Mouse (Mus musculus) 3134 (cell line): ENCODE data around the gene Clcnka.

Experiments
- DNase-seq: peaks from one replicate; pipeline ENCODE4 v3.0.0-alpha.2; 2011; ENCODE audit warnings: low spot score; ENCODE audit not compliant: insufficient read length; ENCODE audit errors: extremely low read depth

The Clcnka gene

DNA sequence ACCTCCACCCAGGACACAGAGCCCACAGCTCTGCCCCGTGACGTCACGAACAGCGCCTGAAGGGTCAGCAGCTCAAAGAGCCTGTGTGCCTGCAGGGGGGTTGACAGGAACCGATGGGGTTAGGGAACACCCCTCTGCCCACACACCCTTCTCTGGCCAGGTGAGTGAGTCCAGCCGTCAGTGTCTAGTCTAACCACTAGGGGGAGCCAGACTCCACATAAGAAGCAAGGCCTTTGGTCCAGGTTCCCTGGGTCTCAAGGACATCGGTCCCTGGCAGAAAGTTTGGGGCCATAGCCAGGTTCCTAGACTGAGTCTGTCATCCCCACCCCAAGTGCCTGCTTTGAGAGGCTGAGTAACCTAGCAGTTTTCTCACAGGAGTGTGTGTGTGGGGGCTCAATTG lies 13.2 kb downstream of the Clcnka start:
- peak; percentile 72 for DNase-seq

DNA sequence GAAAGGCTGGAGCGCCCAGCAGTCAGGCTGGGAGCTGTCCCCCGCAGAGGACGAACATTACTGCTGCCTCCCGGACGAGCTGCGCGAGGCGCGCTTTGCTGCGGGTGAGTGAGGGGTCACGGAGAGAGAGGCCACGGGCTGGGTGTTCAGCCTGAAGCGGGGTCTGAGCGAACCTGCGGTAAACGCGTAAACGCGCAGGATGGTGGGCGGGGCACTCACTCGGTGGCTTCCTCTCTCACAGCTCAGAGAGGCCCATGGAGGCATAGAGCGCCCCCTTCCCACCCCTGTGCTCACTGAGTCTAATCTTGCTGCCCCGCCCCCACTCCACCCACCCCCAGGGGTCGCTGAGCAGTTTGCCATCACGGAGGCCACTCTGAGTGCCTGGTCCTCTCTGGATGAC lies 16.1 kb downstream of the Clcnka start:
- DNase-seq, result no peak

DNA sequence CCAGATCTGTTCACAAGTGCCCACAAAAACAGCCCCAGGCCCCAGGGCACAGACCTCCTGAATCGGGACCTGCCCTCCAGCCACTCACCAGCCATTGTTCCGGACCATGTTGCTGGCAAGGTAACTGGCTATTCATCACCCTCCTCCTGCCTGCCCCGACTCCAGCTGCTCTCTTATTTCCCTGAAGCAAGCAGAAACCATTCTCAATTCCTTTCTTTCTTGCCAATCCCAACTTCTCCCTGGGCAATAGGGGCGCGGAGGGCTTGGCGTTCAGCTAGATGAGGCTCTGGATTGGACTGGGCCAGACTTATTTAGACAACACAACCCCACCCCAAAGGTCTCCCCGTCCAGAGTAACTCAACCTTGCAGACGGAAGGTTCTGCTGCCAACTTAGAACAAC lies 18.9 kb downstream of the Clcnka start:
- no peak for DNase-seq

DNA sequence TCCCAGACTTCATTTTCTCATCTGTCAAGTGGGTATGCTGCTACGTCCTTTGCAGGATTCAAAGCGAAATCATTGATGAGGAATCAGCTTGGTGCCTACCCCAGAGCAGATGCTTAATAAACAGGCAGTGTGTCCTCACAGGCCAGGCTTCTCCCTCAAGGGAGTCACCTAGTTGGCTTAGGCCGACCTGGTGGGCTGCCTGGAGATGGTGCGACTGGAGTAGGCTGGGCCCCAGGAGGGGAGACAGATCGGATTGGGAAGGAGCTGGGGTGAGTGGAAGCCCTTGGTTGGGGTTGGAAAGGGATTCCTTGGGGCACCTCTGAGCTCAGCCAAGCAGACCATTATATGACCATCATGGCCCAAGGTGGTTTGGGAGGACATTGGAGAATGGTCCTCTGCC lies 26.1 kb downstream of the Clcnka start:
- peak; percentile 79 for DNase-seq

DNA sequence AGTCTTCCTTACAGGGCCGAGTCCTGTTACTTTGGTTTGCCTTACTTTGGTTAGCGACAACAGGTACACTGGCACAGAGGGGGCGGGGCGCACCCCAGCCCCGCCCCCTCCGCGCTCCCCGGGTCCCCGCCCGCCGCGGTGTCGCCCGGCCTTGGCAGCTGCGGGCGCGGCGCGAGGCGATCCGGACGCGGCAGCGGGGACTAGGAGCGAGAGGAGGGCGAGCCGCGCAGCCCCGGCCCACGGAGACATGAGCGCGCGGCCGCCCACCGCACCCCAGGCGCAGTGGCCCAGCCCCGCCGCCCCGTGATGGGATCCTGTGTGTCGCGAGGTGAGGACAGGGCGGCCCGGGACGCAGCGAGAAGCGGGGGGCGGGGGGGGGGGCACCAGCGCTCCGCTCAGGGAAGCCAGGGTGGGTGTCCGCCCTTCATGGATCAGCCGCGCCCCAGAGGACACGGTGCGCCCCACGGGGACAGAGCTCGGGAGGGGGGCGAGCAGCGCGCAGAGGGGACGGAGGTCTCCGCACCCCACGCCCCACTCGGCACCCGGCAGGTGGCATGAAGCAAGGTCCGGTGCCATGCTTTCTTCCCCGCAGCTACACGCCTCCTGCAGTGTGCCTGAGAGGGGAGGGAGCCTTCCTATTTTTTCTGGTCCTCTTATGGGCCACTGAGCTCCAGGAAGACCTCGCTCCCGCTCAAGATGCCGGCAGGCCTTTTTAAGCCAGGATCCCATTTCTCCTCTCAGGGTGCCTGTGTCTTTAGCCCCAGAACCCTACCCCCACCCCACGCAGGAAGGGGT lies 30.3 kb downstream of the Clcnka start, which contains the start of gene Fam131c:
Fam131c (plus strand) TSS at position 224 of the 795 bp plus-strand sequence.
- DNase-seq, result no peak

DNA sequence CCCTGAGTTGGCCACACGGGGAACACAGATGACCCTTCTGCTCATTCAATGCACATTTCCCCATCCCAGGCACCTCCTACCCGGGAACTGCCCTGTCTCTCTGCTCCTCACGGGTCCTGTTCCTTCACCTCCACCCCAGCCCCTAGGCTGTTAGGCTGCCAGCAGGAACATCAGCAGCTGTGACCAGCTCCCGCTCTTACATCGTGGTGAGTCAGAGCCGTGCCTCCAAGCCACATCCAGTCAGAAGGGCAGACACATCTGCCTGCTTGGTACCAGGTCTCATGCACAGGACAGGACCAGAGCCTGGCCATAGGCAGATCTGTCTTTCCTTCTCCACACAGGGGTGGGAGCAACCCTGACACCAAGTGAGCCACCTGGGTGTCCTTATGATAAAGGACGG lies 32.6 kb downstream of the Clcnka start:
- peak; percentile 58 for DNase-seq

DNA sequence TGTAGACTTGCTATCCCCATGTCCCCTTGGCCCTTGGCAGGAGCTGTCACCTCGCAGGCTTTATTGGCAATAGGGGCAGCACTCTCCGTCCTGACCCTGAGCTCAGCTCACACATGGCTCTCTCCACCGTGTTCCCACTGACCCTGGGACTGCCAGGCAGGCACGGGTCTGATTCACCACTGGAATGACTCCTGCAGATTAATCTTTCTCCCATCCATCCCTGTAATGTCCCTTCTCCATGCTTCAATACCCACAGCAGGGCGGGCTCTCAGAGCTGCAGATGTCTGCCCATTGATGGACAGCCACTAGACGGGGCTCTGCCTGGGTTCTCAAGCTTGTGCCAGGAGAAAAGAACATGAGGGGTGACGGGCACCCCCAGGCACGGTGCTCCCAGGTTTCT lies 33.4 kb downstream of the Clcnka start:
- DNase-seq, result no peak

DNA sequence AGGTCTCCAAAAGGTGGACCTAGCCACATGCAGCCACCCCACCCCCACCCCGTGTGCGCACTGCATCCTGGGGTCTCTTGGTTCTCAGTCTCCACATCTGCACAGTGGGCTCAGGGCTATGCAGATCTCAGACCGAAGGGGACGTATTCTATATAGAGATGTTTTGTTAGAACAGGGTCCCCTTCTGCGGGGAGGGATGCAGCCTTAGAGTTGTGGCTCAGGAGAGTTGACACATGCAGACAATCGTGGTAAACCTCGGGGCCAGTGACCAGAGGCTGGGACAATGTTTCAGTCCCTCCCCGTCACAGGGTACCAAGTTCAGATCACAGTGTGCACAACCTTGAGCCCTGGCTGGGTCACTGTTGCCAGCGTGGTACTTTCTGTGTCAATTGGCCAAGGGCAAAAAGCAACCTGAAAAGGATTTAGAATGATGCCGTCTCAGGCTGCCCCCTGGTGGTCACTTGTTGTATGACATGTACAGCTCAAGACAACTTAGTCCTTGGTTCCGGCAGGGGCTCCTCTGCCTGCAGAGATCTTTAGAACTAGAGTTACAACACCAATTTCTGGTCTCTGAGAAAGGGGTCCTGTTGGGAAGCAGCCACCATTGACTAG lies 35.5 kb downstream of the Clcnka start:
- DNase-seq, result no peak

DNA sequence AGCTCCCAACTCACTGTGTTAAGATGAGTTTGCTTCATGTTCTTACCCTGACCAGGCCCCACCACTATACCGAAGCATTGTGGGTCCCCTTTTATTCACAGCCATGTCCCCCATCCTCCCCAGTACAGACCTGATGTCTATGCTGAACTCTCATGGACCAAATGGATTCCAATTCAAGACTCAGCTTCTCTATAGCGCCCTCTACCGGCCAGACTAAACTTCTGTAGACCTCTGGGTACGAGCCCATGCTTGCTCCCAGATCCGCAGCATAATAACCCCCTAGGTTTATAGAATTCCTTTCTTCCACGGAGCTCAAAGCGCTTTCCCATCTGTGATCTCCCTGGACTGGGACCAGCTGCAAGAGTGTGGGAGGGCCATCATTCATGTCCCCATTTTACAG lies 37.7 kb downstream of the Clcnka start:
- no peak for DNase-seq

DNA sequence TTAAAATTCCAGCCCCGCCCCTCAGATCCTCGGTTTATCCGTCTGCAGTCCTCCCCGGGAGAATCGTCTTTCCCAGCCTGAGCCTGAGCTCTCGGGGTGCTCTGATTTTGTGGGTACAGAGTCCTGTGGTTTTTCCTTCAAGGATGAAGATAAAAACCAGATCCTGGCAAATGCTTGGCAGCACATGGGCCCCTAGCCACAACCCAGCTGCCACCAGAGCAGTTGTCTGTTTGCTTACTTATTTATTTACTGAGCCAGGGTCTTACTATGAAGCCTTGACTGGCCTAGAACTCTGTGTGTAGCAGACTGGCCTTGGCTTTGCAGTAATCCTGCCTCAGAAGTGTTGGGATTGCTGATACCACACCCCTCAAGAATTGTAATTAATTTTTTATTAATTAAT lies 39.3 kb downstream of the Clcnka start:
- no peak for DNase-seq

DNA sequence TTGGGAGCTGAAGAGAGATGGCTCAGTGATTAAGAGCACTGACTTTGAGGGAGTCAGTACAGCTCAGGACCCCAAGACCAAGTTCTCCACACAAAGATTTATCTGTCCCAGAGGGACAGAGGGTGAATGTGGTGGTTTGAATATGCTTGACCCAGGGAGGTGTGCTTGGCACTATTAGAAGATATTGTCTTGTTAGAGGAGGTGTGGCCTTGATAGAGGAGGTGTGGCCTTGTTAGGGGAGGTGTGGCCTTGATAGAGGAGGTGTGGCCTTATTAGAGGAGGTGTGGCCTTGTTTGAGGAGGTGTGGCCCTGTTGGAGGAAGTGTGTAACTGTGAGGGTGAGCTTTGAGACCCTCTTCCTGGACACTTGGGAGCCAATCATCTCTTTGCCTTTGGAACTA lies 40.7 kb downstream of the Clcnka start:
- DNase-seq, result no peak

DNA sequence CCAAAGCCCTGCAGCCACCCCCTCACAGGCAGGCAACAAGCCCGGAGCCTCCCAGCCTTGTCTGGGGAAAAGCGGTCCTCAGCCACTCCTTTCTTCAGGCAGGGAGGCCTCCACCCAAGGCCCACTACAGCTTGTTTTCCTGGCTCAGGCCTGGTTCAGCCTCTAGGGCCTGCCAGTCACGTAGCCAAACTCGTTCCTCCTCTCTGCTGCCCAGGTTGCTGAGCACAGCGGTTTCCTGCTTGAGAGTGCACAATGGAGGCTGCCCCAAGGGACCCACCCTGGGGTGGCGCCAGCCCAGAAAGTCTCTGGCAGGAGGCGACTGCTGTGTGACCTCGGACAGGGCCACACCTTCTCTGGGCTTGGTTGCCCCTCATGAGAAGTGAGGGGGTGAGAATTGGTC lies 44.7 kb downstream of the Clcnka start:
- peak; percentile 63 for DNase-seq

DNA sequence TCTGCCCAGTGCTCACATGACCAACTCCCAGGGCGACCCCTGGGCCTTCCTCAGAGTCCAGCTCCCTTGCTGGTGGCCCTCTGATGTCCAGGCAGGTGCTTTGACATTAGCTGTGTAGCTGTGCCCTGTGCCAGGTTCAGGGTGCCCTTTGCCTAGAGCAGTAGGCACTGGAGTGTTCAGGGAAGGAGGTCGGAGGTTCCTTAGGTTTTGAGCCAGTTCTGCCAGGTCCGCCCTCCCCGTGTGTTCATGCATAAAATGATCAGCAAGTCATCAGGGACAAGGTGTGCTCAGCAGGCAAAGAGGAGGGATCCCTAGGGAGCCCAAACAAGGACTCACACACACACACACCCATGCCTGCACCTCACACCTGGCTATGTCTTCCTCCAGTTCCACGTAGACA lies 45.5 kb downstream of the Clcnka start:
- no peak for DNase-seq

DNA sequence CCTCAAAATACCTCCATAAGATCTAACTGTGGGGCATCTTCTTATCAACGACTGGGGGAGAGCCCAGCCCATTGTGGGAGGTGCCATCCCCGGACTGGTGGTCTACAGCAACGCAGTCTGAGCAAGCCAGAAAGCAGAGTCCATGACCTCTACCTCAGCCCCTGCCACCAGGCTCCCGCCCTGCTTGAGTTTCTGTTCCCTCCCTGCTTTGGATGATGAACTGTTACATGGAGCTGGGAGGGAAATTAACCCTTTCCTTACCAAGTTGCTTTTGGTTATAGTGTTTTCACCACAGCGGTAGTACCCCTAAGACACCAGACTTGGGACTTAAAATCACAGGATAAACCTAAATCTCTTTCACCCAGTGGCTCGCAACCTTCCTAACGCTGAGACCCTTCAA lies 46.6 kb downstream of the Clcnka start:
- DNase-seq, result no peak

DNA sequence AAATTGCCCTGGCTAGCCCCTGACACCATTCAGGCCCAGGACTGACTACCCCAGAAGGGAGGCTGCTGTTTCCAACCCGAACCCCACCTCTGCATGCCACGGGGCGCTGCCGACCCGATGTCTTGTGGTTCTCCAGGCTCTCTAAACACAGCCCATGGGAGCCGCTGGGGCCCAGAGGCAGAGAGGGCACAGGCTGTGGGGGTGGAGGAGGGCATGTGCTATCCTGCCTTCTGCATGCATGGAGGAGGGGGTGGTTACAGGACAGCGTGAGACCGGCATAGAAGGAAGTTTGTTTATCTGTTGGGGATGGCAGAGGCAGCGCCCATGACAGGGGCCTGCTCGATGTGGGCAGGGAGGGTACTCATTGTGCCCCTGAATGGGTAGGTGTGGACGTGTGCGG lies 48.5 kb downstream of the Clcnka start:
- no peak for DNase-seq

DNA sequence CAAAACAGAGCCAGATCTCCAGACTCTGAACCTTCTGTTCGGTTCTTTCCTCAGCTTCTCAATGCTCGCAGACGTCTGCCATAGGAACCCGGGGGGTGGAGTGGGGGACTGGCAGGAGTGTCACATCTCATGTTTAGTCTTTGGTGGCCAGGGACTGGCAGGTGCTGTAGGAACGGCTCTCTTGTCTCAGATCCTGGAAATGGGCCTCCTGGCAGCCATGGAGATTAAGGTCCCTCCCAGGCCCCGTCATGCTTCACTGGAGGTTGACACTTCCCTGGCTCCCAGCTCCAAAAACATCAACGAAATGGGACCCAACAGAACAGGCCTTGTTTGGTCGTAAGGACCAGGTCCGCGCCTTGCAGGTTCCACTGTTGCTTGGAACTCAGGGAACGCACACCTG lies 49.9 kb downstream of the Clcnka start:
- DNase-seq, result no peak

DNA sequence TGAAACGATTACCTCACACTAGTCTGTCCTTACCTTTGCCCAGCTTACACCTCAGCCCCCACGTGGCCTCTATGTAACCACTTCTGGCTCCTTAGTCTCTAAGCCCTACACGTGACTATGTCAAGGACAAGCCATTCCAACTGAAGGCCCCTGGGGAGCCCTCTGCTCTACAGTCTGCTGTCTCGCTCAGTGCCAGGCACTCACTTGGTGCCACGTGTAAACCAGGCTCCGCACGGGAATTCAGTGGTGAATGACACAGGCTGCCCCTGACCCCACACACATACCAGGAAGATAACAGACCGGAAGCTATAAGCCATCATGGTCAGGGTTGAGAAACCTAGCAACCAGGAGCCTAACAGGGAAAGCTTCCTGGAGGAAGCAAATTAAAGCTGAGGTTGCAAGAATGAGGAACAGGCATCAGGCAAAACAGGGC lies 51.1 kb downstream of the Clcnka start:
- peak; percentile 66 for DNase-seq

DNA sequence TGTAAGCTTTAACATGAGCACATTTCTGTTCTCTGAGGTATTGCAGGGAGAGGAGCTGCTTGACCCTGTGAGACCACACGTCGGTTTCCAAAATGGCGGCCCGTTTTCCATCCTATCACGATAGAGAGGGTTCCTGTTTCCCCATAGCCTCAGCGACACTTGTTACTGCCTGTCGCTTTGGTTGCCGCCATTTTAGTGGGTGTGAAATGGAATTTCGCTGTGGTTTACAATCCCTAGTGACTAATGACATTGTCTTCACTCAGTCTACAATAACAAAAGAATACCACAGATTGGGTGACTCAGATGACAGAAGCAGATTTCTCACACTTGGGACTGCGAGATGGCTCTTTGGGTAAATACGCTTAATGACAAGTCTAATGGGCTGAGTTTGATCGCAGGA lies 53.3 kb downstream of the Clcnka start:
- DNase-seq, result peak; percentile 58

DNA sequence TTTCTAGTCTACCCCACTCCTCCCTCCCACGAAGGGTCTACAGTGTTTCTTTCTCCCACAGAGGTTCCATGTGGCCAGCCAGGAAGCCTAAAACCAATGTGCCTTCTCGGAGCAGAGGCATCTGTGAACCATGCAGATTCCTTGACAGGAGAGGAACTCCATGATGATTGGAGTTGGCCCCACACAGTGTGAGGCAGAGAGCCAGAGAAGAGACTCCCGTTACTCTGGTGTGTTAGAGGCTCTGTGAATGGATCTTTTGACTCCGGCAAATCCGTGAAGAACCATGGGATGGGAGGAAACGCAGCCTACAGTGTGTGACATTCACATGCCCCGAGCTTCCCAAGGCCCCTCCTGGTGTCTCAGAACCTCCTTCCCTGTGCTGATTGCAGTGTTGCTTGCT lies 55.0 kb downstream of the Clcnka start:
- no peak for DNase-seq

DNA sequence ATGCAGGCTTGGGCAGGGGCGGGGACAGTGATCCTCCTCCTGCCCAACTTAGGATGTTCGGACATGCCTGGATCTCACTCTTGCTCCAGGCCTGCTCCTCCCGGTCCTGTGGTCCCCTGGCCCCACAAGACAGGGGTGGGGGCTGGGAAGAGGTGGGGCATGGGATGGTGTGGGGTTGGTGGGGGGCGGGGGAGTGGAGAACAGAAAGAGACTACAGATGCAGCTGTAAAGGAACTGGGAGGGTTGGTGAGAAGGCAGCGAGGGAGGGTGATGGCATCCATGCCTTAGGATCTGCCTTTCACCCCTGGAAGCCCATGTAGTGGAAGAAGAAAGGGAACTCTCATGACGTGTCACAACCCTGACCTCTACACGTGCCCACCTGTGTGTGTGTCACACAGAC lies 57.0 kb downstream of the Clcnka start:
- no peak for DNase-seq

DNA sequence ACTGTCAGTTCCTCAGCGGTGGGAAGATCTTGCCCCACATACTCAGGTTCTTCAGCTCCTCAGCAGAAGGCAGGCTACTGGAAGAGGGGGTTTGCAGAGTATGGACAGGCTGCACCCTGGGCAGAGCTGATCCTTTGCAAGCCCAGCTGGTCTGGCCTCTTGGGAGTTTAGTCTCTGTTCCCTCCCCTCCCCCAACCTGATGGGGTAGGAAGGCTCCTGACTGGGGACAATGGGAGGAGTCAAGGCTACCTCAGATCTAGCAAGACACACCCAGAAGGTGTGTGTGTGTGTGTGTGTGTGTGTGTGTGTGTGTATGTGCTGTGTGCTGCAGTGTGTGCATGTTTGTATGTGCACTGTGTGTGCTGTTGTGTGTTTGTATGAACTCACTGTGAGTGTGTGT lies 59.7 kb downstream of the Clcnka start:
- DNase-seq, result no peak

DNA sequence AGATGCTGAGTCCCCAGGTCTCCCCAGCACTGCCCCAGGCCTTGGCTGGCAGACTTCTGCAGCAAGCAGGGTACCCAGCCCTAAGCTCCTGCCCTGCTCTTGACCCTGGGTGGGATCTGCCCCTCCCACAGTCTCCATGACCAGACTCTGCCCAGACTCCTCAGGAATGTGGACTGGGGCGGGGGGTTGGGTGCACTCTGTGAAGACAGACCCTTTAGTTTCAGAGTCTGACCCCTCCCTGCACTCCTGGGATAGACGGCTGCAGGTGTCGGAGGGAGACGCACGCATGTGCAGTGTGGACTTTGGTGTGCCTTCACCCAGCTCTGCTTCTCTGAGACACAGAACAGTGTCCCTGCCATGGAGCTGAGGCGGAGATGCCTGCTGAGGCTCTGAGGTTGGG lies 60.5 kb downstream of the Clcnka start:
- no peak for DNase-seq
